Mouse (Mus musculus) forebrain, embryonic 10.5 days (tissue): ENCODE data around the gene Gpr179. TPM values are rescaled to one million over a fixed set of nuclear protein-coding genes. Genes with fewer than 3 reads are reported as not detected.

Experiments
- DNase-seq: peaks from one replicate; pipeline ENCODE4 v3.0.0-alpha.2; 2017; ENCODE audit warnings: low spot score; ENCODE audit errors: extremely low spot score
- H3K27ac ChIP-seq: fragments of 300-500 bp; sonication (generic); 2 replicates; pipeline ENCODE4 v1.5.1; 2016; ENCODE audit warnings: mild to moderate bottlenecking
- H3K27me3 ChIP-seq: fragments of 300-500 bp; sonication (generic); 2 replicates; pipeline ENCODE4 v1.6.1; 2016; ENCODE audit warnings: mild to moderate bottlenecking; ENCODE audit not compliant: poor library complexity, severe bottlenecking
- H3K36me3 ChIP-seq: fragments of 300-500 bp; sonication (generic); replicated peaks from 2 replicates; pipeline ENCODE4 v1.6.1; 2016; ENCODE audit warnings: mild to moderate bottlenecking, moderate library complexity
- H3K4me1 ChIP-seq: fragments of 300-500 bp; sonication (generic); 2 replicates; pipeline ENCODE4 v1.6.1; 2016
- H3K4me3 ChIP-seq: fragments of 300-500 bp; sonication (generic); 2 replicates; pipeline ENCODE4 v1.5.1; 2016; ENCODE audit warnings: mild to moderate bottlenecking, moderate library complexity
- H3K9me3 ChIP-seq: fragments of 300-500 bp; sonication (generic); 2 replicates; pipeline ENCODE4 v1.6.1; 2016; ENCODE audit warnings: mild to moderate bottlenecking, moderate library complexity
- WGBS: fragments of 180-500 bp; shearing (Covaris S2); methylation state at CpG from one replicate; pipeline ENCODE4 v1.1.7; 2016; 5-methylcytosine and 5-hydroxymethylcytosine counted together
- polyA plus RNA-seq: library from polyadenylated mRNA; unstranded; fragments of >200 nt; fragmentation: Nextera tagmentation; extraction: Ambion mirVana; gene quantifications from 2 replicates; pipeline ENCODE4 v1.2.1, GENCODE M21; 2016

Gpr179 gene
- polyA plus RNA-seq, 1 experiment from 2014 or later = 0.04 TPM

DNA sequence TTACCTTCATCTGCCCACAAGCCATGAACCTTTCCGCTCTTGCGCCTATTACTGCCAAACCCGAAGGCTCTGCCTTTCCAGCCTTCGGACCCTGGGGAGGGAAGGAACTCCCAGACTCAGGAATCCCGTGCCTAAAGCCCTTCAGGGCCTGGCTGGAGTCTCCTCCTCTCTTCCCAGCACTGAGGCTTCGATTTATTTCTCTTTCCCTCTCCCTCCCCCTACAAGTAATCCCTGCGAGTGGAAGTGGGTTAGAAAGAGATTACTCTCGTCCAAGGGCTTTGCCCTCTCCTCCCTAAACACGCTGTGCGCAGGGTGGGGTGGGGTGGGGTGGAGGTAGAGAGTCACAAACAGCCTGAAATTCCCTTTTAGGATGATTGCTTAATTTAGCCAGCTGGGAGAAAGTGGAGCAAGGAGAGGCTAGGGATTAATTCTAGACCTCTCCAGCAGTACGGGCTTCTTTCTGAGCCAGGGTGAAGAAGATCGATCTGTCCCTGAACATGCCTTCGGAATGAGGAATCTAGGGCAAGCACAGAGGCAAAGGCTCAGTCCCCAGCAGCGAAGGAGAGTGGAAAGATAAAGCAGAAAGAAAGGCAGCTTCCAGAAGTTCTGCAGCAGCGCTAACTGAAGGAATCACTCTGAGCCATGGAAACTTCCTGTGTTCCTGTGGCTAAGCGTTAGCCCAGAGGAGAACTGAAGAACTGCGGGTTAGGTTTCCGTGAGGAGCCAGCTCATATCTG lies 40.8 kb downstream of the Gpr179 start:
- H3K9me3 ChIP-seq = no peaks in the 10 kb centered on the region
- H3K4me3 ChIP-seq = peak overlapping the region; percentile 58
- peak overlapping the region; percentile 54 for H3K27ac ChIP-seq
- H3K4me1 ChIP-seq = peaks cover 24% of the 10 kb centered on the region
- WGBS = 4% methylated on average over 18 of the region's 18 CpGs
- H3K36me3 ChIP-seq = no peaks in the 10 kb centered on the region
- H3K27me3 ChIP-seq = peaks cover 15% of the 10 kb centered on the region
- DNase-seq = peak; percentile 41

DNA sequence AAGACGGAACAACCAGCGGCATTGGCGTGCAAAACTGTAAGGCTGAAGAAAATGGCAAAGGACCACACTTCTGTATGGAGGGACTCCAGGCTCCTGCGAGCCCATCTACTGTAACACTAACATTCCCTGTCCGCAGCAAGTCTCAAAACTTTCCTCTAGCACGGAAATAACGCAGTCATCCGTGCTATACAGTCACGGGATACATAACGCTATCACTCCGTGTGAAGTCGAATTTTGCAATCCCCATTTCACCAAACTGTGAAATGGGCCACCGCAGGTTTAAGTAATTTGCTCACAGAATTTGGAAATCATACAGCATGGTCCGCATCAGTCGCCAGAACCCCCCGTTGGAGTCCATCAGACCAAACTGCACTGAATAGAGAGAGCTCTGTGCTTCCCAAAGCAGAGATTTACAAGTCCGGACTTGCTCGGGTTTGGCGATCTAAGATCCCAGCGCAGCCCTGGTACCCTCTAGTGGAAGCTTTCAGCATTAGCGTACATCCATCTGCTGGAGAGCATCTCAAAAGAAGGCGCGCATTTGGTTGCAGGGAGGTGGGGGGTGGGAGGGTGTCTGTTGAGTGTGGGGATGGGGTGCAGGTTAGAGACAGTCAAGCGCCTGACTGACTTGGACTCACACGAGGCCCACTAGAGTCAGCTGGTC lies 41.8 kb downstream of the Gpr179 start:
- H3K9me3 ChIP-seq = no peaks in the 10 kb centered on the region
- WGBS = under 1% methylated on average over 25 of the region's 25 CpGs
- peak overlapping the region; percentile 58 for H3K4me3 ChIP-seq
- peaks cover 24% of the 10 kb centered on the region for H3K4me1 ChIP-seq
- peaks cover 15% of the 10 kb centered on the region for H3K27me3 ChIP-seq
- peak; percentile 80 for DNase-seq
- H3K27ac ChIP-seq = peak overlapping the region; percentile 54
- no peaks in the 10 kb centered on the region for H3K36me3 ChIP-seq

DNA sequence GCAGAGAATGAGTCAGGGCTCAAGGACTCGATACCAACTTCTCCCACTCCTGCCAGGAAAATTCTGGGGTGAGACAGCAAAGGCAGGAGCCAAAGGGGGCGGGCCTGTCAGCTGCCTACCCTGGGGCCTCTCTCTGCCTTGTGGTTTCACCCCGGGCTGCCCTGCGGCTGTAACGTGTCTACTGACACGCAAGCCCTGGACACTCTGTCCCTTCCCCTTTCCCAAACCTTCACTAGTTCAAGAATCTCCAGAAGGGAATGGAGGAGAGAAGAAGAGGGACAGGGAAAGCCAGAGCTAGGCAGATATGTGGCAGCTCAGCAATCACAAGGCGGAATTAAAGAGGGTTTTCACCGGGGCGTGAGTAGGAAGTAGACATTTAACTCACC lies 42.4 kb downstream of the Gpr179 start:
- H3K4me1 ChIP-seq = peaks cover 24% of the 10 kb centered on the region
- DNase-seq = peak; percentile 34
- peak overlapping the region; percentile 58 for H3K4me3 ChIP-seq
- WGBS = 4% methylated on average over 9 of the region's 9 CpGs
- H3K27me3 ChIP-seq = peaks cover 15% of the 10 kb centered on the region
- no peaks in the 10 kb centered on the region for H3K36me3 ChIP-seq
- no peaks in the 10 kb centered on the region for H3K9me3 ChIP-seq
- peak overlapping the region; percentile 54 for H3K27ac ChIP-seq

DNA sequence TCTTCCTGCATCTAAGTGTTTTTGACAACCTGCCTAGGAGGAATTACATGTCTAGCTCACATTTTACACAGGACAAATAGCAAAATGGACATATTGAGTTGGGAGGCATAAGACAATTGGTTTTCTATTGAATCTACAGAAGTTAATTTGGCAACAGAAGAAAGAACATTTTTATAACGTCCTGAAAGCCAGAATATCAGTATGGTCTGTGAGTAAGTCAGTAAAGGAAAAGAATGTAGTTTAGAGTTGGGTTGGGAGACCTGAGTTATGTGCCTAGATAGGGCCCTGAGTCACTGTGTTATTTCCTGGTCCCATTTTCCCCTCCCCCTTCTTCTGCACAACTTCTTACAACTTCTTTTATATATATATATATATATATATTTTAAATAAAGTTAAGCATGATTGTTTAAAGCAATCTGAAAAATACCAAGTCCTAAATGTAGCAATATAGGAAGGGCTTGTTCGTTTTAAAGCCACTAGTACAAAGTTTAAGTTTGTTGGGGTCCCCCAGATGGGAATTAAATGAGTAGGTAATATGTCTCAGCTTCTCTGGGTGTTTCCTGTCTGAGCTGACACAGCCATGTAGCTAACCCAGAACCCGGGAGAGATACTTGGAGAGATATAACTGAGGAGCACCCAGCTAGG lies 42.9 kb downstream of the Gpr179 start:
- Histone ChIP-seq H3K4me1 (peaks cover 24% of the 10 kb centered on the region), H3K9me3 (no peaks in the 10 kb centered on the region), H3K27me3 (peaks cover 15% of the 10 kb centered on the region), H3K4me3 (peak overlapping the region; percentile 58), H3K36me3 (no peaks in the 10 kb centered on the region), H3K27ac (peak overlapping the region; percentile 54)
- DNase-seq = no peak
- 52% methylated on average over 3 of the region's 3 CpGs for WGBS

DNA sequence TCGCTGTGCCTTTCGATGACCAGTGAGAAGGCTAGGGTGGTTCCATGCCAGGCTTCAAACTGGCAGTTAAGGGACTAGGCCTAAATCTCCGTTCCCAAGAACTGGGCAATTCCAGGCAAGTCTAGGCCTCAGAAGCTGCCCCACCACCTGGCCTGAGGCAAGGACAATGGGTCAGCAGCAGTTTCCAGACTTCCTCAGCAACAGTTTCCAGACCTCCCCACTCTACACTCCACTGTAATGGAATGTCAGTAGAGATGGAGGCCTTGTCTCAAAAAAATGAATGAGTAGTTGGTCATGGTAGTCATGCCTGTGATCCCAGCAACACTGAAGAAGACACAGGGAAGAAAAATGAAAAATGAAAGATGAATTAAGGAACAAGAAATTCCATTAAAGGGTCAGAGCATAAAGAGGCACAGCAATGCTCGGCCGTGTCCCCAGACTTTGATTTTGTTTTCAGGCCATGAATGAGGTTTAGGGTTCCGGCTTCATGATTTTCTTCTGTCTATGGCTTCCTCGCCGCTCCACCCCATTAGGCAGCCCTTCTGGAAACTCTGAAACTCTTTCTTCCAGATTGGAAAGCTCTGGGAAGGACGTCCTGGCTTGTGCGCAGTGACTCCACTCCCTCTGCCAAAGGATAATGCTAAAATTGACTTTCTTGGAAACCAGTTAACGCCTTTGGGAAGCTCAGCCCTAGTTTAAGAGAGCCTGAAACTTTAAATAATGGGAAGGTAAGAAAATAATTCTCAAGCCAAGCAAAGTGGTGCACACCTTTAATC lies 44.4 kb downstream of the Gpr179 start:
- no peak overlapping the region for H3K4me3 ChIP-seq
- 90% methylated on average over 11 of the region's 11 CpGs for WGBS
- DNase-seq = no peak
- H3K27me3 ChIP-seq = peaks cover 15% of the 10 kb centered on the region
- H3K4me1 ChIP-seq = peaks cover 25% of the 10 kb centered on the region
- no peaks in the 10 kb centered on the region for H3K36me3 ChIP-seq
- no peaks in the 10 kb centered on the region for H3K9me3 ChIP-seq
- no peak overlapping the region for H3K27ac ChIP-seq

DNA sequence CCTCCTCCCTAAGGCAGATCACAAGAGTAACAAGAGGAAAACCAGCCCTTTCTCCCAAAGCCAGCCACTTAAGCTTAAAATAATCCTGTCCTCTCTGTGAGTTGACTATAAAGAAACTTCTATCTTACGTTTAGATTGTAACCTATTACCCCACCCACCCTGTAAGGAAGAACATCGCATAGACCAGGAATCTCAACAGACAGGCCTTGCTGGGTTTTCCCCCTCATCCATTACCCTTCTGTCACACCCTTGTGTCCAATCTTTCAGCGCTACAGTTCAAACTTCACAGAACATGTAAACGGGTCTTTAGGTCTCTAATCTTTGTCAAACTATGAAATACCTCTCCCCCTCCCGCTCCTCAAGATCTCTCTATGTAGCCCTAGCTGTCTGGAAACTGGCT lies 47.2 kb downstream of the Gpr179 start:
- H3K27me3 ChIP-seq = peaks cover 4% of the 10 kb centered on the region; the same call in 1 of the 2 replicates
- no peak overlapping the region for H3K4me3 ChIP-seq
- H3K27ac ChIP-seq = no peak overlapping the region
- DNase-seq = no peak
- 89% methylated on average over 5 of the region's 5 CpGs for WGBS
- H3K9me3 ChIP-seq = no peaks in the 10 kb centered on the region
- peaks cover 10% of the 10 kb centered on the region for H3K4me1 ChIP-seq
- H3K36me3 ChIP-seq = no peaks in the 10 kb centered on the region

DNA sequence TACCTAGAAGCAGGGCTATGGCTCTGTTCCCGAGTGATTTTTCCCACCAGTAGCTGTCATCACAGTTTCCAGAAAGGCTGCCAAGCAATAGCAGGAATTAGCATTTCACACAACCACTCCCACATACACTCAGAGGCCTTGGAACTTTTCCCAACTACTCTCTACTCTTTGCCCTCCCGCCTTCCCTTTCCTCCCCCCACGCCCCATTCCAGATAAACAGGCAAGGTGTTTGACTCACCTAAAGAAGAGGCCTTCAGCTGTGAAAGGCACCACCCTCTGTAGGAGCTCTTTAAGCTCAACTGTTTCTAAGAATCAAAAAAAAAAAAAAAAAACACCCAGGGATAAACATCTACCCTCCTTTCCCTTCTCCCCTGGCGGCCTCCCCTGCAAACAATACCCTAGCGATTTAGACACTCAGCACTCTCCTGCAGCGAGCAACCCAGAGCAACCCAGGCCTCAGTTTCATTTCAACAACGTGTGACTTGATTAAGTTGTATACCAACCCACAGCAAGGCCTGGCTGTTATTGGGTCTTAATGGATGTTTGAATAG lies 49.6 kb downstream of the Gpr179 start:
- Histone ChIP-seq H3K27me3 (no peaks in the 10 kb centered on the region), H3K4me1 (0 out of 2 replicates have a peak, but pooled peaks cover 4% of the 10 kb centered on the region), H3K36me3 (no peaks in the 10 kb centered on the region), H3K4me3 (no peak overlapping the region), H3K9me3 (no peaks in the 10 kb centered on the region), H3K27ac (no peak overlapping the region)
- DNase-seq = no peak
- WGBS = 41% methylated on average over 7 of the region's 7 CpGs

DNA sequence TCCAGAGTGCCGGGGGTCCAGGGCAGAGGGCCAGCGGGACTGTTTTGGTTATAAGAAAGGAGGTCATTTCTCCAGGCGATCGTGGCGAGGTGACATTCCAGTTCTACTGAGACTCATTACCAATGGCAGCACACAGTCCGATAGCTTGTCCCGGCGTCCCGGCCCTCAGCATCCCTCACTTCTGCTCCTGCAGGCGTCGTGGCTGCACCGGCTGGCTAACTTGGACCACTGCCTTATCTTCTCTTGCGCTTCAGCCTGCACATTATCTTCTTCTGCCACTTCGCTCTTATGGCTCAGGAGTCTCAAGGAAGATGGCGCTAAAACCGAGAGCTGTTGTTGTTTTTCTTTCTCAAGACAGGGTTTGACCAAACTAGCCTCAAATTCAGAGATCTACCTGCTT lies 50.5 kb downstream of the Gpr179 start:
- no peak for DNase-seq
- Histone ChIP-seq H3K4me3 (no peak overlapping the region), H3K27ac (no peak overlapping the region), H3K27me3 (no peaks in the 10 kb centered on the region), H3K9me3 (no peaks in the 10 kb centered on the region), H3K4me1 (0 out of 2 replicates have a peak, but pooled peaks cover 4% of the 10 kb centered on the region), H3K36me3 (no peaks in the 10 kb centered on the region)
- WGBS = 94% methylated on average over 16 of the region's 16 CpGs

DNA sequence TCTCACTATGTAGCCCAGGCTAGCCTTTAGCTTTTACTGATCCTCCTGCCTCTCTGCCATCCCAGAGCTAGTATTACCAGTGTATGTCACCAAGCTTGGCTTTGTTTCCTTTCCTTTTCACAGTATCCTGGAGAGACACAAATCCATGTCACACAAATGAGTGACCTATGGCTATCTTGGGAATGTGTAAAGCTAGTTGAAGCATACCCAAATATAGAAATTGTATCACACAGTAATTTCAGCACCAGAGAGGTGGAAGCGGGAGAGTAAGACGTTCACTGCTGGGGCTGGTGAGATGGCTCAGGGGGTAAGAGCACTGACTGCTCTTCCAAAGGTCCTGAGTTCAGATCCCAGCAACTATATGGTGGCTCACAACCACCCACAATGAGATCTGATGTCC lies 51.9 kb downstream of the Gpr179 start:
- Histone ChIP-seq H3K27ac (no peak overlapping the region), H3K27me3 (no peaks in the 10 kb centered on the region), H3K9me3 (no peaks in the 10 kb centered on the region), H3K4me1 (0 out of 2 replicates have a peak, but pooled peaks cover 4% of the 10 kb centered on the region), H3K36me3 (no peaks in the 10 kb centered on the region), H3K4me3 (no peak overlapping the region)
- DNase-seq = no peak
- 91% methylated on average over 2 of the region's 2 CpGs for WGBS

DNA sequence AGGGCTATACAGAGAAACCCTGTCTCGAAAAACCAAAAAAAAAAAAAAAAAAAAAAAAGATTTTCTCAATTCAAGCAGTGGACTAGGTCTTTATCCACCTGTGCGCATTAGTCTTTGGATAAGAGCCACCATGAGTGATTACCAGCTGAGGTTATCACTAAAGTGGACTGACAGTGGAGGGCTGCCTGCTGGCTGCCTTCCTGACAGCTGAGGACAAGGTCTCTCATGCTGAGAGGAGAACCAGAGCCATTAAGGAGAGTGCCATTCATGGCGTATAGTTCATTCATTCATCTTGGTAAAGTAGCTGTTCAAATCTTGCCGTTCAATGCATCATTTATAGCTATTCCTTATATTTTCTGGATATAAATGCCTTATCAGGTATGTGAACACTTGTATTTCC lies 55.3 kb downstream of the Gpr179 start:
- Histone ChIP-seq H3K27me3 (no peaks in the 10 kb centered on the region), H3K9me3 (no peaks in the 10 kb centered on the region), H3K27ac (no peak overlapping the region), H3K4me3 (no peak overlapping the region), H3K36me3 (no peaks in the 10 kb centered on the region), H3K4me1 (no peaks in the 10 kb centered on the region)
- WGBS = 95% methylated on average over 3 of the region's 4 CpGs
- DNase-seq = no peak

DNA sequence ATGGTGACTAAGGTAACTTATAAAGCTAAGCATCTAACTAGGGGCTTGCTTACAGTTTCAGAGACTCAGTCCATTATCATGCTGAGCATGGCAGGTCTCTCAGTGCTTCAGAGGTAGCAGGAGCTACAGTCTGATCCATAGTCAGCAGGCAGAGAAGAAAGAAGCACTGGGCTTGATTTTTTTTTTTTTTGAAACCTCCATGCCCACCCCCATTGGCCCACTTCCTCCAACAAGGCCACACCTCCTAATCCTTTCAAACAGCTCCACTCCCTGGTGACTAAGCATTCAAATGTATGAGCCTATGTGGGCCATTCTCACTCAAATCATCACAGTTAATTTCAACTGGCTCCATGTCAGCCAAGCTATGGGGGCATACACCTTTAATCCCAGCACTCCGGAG lies 59.1 kb downstream of the Gpr179 start:
- Histone ChIP-seq H3K27me3 (no peaks in the 10 kb centered on the region), H3K27ac (no peak overlapping the region), H3K4me1 (peaks cover 10% of the 10 kb centered on the region), H3K36me3 (no peaks in the 10 kb centered on the region), H3K9me3 (no peaks in the 10 kb centered on the region), H3K4me3 (no peak overlapping the region)
- no peak for DNase-seq
- 93% methylated on average over 1 of the region's 1 CpGs for WGBS
